Mouse (Mus musculus) thymus, adult 2 months (tissue): Measurements from ENCODE around the gene Rxfp2.

Experiments
- CTCF ChIP-seq: fragments of 200-500 bp; IDR thresholded peaks from 2 replicates; pipeline ENCODE4 v1.5.1; 2012; ENCODE audit warnings: mild to moderate bottlenecking, control low read depth, low read length, moderate library complexity, borderline replicate concordance; ENCODE audit not compliant: control insufficient read depth, poor library complexity, insufficient read depth; ENCODE audit errors: extremely low read depth
- POLR2A ChIP-seq: fragments of 200-500 bp; IDR thresholded peaks from 2 replicates; pipeline ENCODE4 v1.6.1; 2012; ENCODE audit warnings: mild to moderate bottlenecking, low read length, control low read depth, moderate library complexity; ENCODE audit not compliant: control insufficient read depth, poor library complexity, insufficient read depth; ENCODE audit errors: extremely low read depth

GRCm38 (mm10) chr5:150036286-150036685 is 17.8 kb downstream of the Rxfp2 start:
- TF ChIP-seq CTCF (no peak), POLR2A (no peak)
